Mouse (Mus musculus) intestine, embryonic 16.5 days (tissue): ENCODE results near the gene Abat. TPM values are rescaled to one million over a fixed set of nuclear protein-coding genes. Genes with fewer than 3 reads are reported as not detected.

Source experiments
- ATAC-seq: fragments of 200-750 bp; cut with Nextera tagmentation; 2 replicates; pipeline ENCODE4 v1.8.0; 2017; ENCODE audit warnings: moderate TSS enrichment, moderate library complexity
- H3K27ac ChIP-seq: fragments of 300-500 bp; sonication (generic); 2 replicates; pipeline ENCODE4 v1.5.1; 2014; ENCODE audit warnings: mild to moderate bottlenecking, low read length
- H3K27me3 ChIP-seq: fragments of 300-500 bp; sonication (generic); replicated peaks from 2 replicates; pipeline ENCODE4 v1.6.1; 2014; ENCODE audit warnings: low read length, control low read depth, mixed read lengths; ENCODE audit not compliant: control insufficient read depth, insufficient read depth
- H3K36me3 ChIP-seq: fragments of 300-500 bp; sonication (generic); 2 replicates; pipeline ENCODE4 v1.6.1; 2014; ENCODE audit warnings: low read length, control low read depth; ENCODE audit not compliant: control insufficient read depth, insufficient read depth
- H3K4me1 ChIP-seq: fragments of 300-500 bp; sonication (generic); 2 replicates; pipeline ENCODE4 v1.6.1; 2014; ENCODE audit warnings: low read length, control low read depth, mixed read lengths; ENCODE audit not compliant: control insufficient read depth, insufficient read depth
- H3K4me2 ChIP-seq: fragments of 300-500 bp; sonication (generic); 2 replicates; pipeline ENCODE4 v1.6.1; 2014; ENCODE audit warnings: low read depth, low read length, control low read depth
- H3K4me3 ChIP-seq: fragments of 300-500 bp; sonication (generic); 2 replicates; pipeline ENCODE4 v1.5.1; 2014; ENCODE audit warnings: mild to moderate bottlenecking, low read length
- H3K9ac ChIP-seq: fragments of 300-500 bp; sonication (generic); 2 replicates; pipeline ENCODE4 v1.6.1; 2014; ENCODE audit warnings: low read depth, low read length
- H3K9me3 ChIP-seq: fragments of 300-500 bp; sonication (generic); 2 replicates; pipeline ENCODE4 v1.6.1; 2016; ENCODE audit warnings: low read length, control low read depth; ENCODE audit not compliant: control insufficient read depth
- WGBS: fragments of 180-500 bp; shearing (Covaris S2); extraction: QIAGEN DNeasy Blood & Tissue Kit; methylation state at CpG from one replicate; pipeline ENCODE4 v1.1.7; 2014; 5-methylcytosine and 5-hydroxymethylcytosine counted together
- polyA plus RNA-seq: library from polyadenylated mRNA; unstranded; fragments of >200 nt; fragmentation: Nextera tagmentation; extraction: Ambion mirVana; gene quantifications from 2 replicates; pipeline ENCODE4 v1.2.1, GENCODE M21; 2015

The Abat gene
- polyA plus RNA-seq, 1 experiment from 2014 or later, result 80.0 TPM

DNA sequence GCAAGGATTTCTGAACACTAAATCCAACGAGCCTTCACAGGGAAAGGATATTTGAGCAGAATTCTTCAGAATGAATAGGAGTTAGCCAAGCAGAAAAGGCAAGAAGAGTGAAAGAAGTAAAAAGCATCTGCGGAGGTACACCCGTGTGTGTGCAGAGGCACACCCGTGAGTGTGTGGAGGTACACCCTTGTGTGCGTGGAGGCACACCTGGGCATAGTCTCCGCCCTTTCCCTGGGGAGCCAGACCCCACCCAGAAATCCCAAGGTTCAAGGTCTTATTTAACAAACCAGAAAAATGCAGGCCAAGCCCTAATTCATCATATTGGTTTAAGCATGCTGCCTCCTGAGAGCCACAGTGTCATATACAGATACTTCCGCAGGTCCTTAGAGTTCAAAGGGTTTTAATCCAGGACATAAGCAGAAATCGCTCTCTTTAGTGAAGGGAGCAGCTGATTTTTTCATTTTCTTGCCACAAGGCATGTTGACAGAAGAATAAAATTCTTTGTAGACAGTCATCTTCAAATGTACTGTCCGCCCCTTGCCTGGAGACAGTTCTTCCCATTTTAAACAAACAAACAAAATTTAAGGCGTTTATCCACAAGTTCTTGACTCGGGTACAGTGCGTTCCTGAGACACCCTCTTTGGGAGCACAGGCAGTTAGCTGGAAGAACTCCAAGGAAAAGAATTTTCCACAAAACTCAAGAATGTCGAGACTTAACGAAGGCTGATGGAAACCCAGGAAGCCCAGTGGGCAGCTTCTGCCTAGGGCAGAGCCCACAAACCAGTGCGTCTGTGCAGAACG lies 107.3 kb downstream of the Abat start:
- Histone ChIP-seq H3K4me1 (peaks cover 16% of the 10 kb centered on the region), H3K4me2 (no peak overlapping the region), H3K9ac (no peak overlapping the region), H3K4me3 (no peak overlapping the region), H3K27me3 (no peaks in the 10 kb centered on the region), H3K9me3 (0 out of 2 replicates have a peak, but pooled peaks cover 5% of the 10 kb centered on the region), H3K27ac (peak overlapping the region; percentile 55), H3K36me3 (no peaks in the 10 kb centered on the region)
- WGBS, result 43% methylated on average over 16 of the region's 16 CpGs
- peak; percentile 82 for ATAC-seq

DNA sequence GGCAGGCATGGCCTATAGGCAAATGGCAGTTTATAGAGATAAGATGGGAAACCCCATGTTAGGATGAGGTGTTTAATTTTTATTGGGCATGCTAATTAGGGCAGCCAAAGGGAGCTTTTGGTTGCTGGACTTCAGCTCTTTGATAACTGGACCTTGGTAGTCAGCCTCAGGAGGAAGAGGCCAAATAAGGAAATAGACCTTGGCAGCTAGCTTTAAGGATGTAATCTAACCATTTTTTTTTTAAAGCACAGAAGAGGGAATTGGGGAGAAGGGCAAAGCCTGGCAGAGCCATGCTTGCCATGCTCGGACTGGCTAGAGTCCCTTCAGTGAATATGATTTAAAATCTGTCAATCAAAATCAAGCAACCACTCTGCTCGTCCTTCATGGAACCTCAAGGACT lies 117.2 kb downstream of the Abat start:
- H3K9ac ChIP-seq, result no peak overlapping the region
- 0 out of 2 replicates have a peak, but pooled peaks have one; percentile 32 for ATAC-seq

GRCm38 (mm10) chr16:8631428-8631827 lies 118.2 kb downstream of the Abat start:
- H3K9me3 ChIP-seq, result no peaks in the 10 kb centered on the region
- H3K27ac ChIP-seq, result no peak overlapping the region
- H3K4me1 ChIP-seq, result peaks cover 10% of the 10 kb centered on the region
- H3K36me3 ChIP-seq, result 0 out of 2 replicates have a peak, but pooled peaks cover 2% of the 10 kb centered on the region
- WGBS, result 89% methylated on average over 5 of the region's 5 CpGs
- H3K27me3 ChIP-seq, result no peaks in the 10 kb centered on the region
- no peak overlapping the region for H3K9ac ChIP-seq
- H3K4me3 ChIP-seq, result no peak overlapping the region
- H3K4me2 ChIP-seq, result no peak overlapping the region
- no peak for ATAC-seq

More for the DNA sequence above, 117.2 kb downstream of the Abat start:
- Histone ChIP-seq H3K4me3 (no peak overlapping the region), H3K9me3 (no peaks in the 10 kb centered on the region), H3K4me2 (no peak overlapping the region), H3K36me3 (0 out of 2 replicates have a peak, but pooled peaks cover under 1% of the 10 kb centered on the region), H3K27me3 (no peaks in the 10 kb centered on the region), H3K27ac (no peak overlapping the region), H3K4me1 (peaks cover 3% of the 10 kb centered on the region; the same call in 1 of the 2 replicates)
- 71% methylated on average over 2 of the region's 2 CpGs for WGBS

DNA sequence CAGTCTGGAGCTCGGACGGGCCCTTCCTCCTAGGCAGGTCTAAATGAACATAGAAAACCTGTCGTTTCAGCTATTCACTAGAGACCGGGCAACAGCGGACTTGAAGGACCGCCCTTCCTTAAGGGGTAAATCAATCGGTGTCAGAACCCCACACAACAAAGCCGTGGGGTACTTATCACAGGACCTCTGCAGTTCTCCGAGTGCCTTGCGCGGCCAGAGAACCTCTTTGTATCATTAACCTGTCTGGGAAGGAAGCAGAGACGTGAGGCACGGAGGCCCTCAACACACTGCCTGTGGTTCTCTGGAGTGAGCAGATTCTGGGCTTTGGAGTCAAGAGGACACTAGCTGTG lies 123.6 kb downstream of the Abat start:
- no peaks in the 10 kb centered on the region for H3K27me3 ChIP-seq
- H3K4me3 ChIP-seq, result peak overlapping the region; percentile 62
- WGBS, result under 1% methylated on average over 13 of the region's 13 CpGs
- peak; percentile 33; the same call in 1 of the 2 replicates for ATAC-seq
- H3K4me1 ChIP-seq, result peaks cover 17% of the 10 kb centered on the region
- H3K9ac ChIP-seq, result peak overlapping the region; percentile 83
- H3K27ac ChIP-seq, result peak overlapping the region; percentile 86
- 0 out of 2 replicates have a peak, but pooled peaks cover 2% of the 10 kb centered on the region for H3K36me3 ChIP-seq
- peak overlapping the region; percentile 73 for H3K4me2 ChIP-seq
- no peaks in the 10 kb centered on the region for H3K9me3 ChIP-seq

DNA sequence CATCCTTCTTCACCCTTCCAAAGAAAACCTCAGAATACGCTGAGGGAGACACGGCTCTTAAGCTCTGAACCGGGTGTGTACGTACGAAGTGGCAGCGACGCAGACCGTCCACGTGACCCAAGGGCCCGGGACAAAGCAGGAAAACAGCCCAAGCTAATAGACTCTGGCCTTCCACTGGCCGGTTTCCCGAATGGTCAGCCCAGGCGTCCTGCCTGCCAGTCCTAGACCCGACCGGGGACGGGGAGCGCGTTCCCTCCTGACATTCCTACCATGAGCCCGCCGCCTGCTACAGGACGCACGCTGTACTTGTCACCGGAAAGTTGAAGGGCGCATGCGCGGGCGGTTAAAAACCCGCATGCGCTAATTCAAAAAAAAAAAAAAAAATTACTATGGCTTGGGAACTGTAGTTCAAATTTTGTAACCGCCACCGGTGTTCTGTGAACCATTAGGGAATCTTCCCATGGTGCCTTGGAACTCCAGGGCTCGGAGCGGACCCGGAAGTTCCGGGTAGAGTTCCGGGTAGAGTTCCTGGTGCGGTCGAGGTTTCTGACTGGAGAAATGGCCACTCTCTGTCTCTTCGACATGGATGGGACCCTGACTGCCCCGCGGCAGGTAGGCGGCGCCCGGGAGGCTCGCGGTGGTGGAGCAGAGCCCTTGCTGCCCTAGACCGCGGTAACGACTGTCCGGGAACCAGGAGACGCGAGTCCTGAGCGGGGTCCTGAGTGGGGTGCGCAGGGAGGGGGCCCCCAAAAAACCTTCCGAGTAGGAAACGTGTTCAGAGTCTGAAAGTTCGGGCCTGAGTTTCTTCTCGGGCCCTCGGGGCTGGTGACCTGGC lies 124.2 kb downstream of the Abat start, which contains the start of the genes Pmm2 and Tmem186:
TSS of gene Pmm2 (plus strand) at position 458 of the 835 bp plus-strand sequence.
TSS of gene Tmem186 (minus strand) at position 496 of the 835 bp plus-strand sequence.
- no peaks in the 10 kb centered on the region for H3K27me3 ChIP-seq
- H3K27ac ChIP-seq, result peak within 1 kb of the TSS; percentile 86
- under 1% methylated on average over 59 of the region's 59 CpGs for WGBS
- H3K4me1 ChIP-seq, result peaks cover 17% of the 10 kb centered on the region
- 0 out of 2 replicates have a peak, but pooled peaks cover 2% of the 10 kb centered on the region for H3K36me3 ChIP-seq
- H3K4me2 ChIP-seq, result peak within 1 kb of the TSS; percentile 73
- ATAC-seq, result peak; percentile 88
- peak within 1 kb of the TSS; percentile 83 for H3K9ac ChIP-seq
- H3K4me3 ChIP-seq, result peak within 1 kb of the TSS; percentile 62
- H3K9me3 ChIP-seq, result no peaks in the 10 kb centered on the region

DNA sequence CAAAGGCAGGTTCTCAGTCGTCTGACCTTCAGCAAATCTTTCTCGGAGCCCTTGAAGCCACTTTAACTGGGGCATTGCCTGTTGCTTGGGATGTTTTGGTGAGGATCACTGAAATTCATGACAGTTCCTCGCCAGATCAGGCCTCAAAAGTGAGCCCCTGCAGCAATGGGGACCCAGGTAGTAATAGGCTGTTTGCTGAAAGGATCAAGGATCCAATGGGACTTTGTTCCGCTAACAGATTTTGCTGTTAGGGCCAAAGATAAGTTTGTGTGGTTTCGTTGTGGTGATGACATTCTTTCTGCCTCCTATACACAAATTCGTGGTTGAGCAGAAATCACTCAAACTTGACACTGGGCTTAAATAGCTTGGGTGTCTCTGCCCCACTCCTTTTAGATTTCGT lies 124.9 kb downstream of the Abat start:
- no peak for ATAC-seq
- 32% methylated on average over 7 of the region's 7 CpGs for WGBS
- H3K4me3 ChIP-seq, result peak overlapping the region; percentile 62
- H3K27ac ChIP-seq, result peak overlapping the region; percentile 86
- H3K4me2 ChIP-seq, result peak overlapping the region; percentile 72
- peak overlapping the region; percentile 83 for H3K9ac ChIP-seq
- H3K27me3 ChIP-seq, result no peaks in the 10 kb centered on the region
- 0 out of 2 replicates have a peak, but pooled peaks cover 2% of the 10 kb centered on the region for H3K36me3 ChIP-seq
- H3K9me3 ChIP-seq, result no peaks in the 10 kb centered on the region
- H3K4me1 ChIP-seq, result peaks cover 17% of the 10 kb centered on the region

- Histone ChIP-seq H3K9ac (no peak overlapping the region), H3K4me2 (peak overlapping the region; percentile 72; the same call in 1 of the 2 replicates), H3K9me3 (no peaks in the 10 kb centered on the region), H3K27me3 (no peaks in the 10 kb centered on the region), H3K27ac (peak overlapping the region; percentile 66), H3K36me3 (0 out of 2 replicates have a peak, but pooled peaks cover 6% of the 10 kb centered on the region), H3K4me3 (no peak overlapping the region), H3K4me1 (peaks cover 17% of the 10 kb centered on the region)
- 61% methylated on average over 11 of the region's 11 CpGs for WGBS
- peak; percentile 39 for ATAC-seq
Observed at GRCm38 (mm10) chr16:8639466-8640191, 126.4 kb downstream of the Abat start.

GRCm38 (mm10) chr16:8643855-8644254 lies 130.6 kb downstream of the Abat start:
- ATAC-seq, result peak; percentile 73
- 70% methylated on average over 2 of the region's 2 CpGs for WGBS
- H3K27ac ChIP-seq, result no peak overlapping the region

More at GRCm38 (mm10) chr16:8643855-8644254, 130.6 kb downstream of the Abat start:
- Histone ChIP-seq H3K4me1 (0 out of 2 replicates have a peak, but pooled peaks cover 5% of the 10 kb centered on the region), H3K4me2 (no peak overlapping the region), H3K36me3 (peaks cover 9% of the 10 kb centered on the region; the same call in 1 of the 2 replicates), H3K4me3 (no peak overlapping the region), H3K9me3 (no peaks in the 10 kb centered on the region), H3K9ac (no peak overlapping the region), H3K27me3 (no peaks in the 10 kb centered on the region)
